10 mouse cellular contexts compared by ENCODE assay signal in the genomic region with DNA sequence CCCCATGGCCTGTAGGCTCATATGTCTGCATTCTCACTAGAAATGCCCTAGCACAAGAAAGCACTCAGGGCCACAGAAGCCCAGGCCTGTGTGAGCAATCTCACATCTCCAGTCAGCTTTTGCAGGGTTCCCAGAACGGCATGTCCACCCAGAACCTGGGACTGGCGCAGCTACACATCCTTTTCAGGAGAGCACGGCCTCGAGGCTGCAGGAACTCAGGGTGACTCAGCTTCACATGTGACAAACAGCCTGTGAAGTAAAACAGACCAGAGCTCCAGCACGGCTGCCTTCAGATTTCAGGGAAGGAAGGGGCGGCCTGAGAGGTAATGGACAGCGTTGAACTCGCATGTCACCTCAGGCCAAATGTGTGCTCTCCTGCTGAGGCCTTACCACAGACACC. TPM values are rescaled to one million over a fixed set of nuclear protein-coding genes. Genes with fewer than 3 reads are reported as not detected.
DNase-seq lines count a peak whose midpoint lies in the region; ATAC-seq and TF ChIP-seq lines count a peak whose summit lies in the region.
"Had no signal": no experiment of that assay in that cellular context is flagged by ENCODE, and none has a peak within 500 bp of the region (broad histone marks: within the 10 kb centered on the region; RNA-seq: fewer than 3 reads in every experiment).

No protein-coding gene starts in this region.

- no peak overlapping the region for H3K9ac ChIP-seq in lung, embryonic 14.5 days
- no peak overlapping the region for H3K9ac ChIP-seq in forebrain, embryonic 15.5 days (replicated peaks)

- no peak for DNase-seq in lung, embryonic 14.5 days
- DNase-seq in lung, postnatal 14 days: no peak
- peak; percentile 73 for DNase-seq in adrenal gland, postnatal 14 days
- peak; percentile 49 for DNase-seq in heart, adult 8-10 months (ENCODE audit: low spot score)
- no peak for DNase-seq in natural killer cell, adult 2 months (ENCODE audit: low spot score in 2 of 2)
- DNase-seq in right cerebral cortex, postnatal 4 days: no peak
- DNase-seq: cerebellum, adult 18-20 months; gastrocnemius, postnatal 14 days had no signal

- WGBS in lung, embryonic 14.5 days: 30% methylated on average over 8 of the region's 8 CpGs
- 85% methylated on average over 8 of the region's 8 CpGs for WGBS in forebrain, embryonic 15.5 days

- H3K27me3 ChIP-seq in lung, embryonic 14.5 days (ENCODE audit: insufficient read depth, low read length): no peaks in the 10 kb centered on the region
- no peaks in the 10 kb centered on the region for H3K27me3 ChIP-seq in forebrain, embryonic 15.5 days

- no peak overlapping the region for H3K4me2 ChIP-seq in lung, embryonic 14.5 days
- H3K4me2 ChIP-seq in forebrain, embryonic 15.5 days (replicated peaks): no peak overlapping the region

- H3K4me1 ChIP-seq in lung, embryonic 14.5 days (ENCODE audit: insufficient read depth): peaks cover 22% of the 10 kb centered on the region
- H3K4me1 ChIP-seq in forebrain, embryonic 15.5 days: peaks cover 24% of the 10 kb centered on the region

- no peaks in the 10 kb centered on the region for H3K36me3 ChIP-seq in lung, embryonic 14.5 days (ENCODE audit: insufficient read depth)
- H3K36me3 ChIP-seq in forebrain, embryonic 15.5 days: no peaks in the 10 kb centered on the region

- H3K4me3 ChIP-seq in lung, embryonic 14.5 days (ENCODE audit: low read depth, low read length): no peak overlapping the region
- no peak overlapping the region for H3K4me3 ChIP-seq in forebrain, embryonic 15.5 days

- no peak for TF ChIP-seq CTCF in lung, embryonic 14.5 days (IDR thresholded peaks at IDR 0.05; ENCODE audit: low read depth)

- H3K9me3 ChIP-seq in lung, embryonic 14.5 days (ENCODE audit: low read depth, low read length): no peaks in the 10 kb centered on the region
- H3K9me3 ChIP-seq in forebrain, embryonic 15.5 days: no peaks in the 10 kb centered on the region

- no peak for ATAC-seq in lung, embryonic 14.5 days (ENCODE audit: insufficient read depth)
- peak; percentile 36 for ATAC-seq in megakaryocyte progenitor cell, adult 5-6 weeks (replicated peaks; ENCODE audit: poor library complexity)
- ATAC-seq in forebrain, embryonic 15.5 days (replicated peaks): no peak

- peak overlapping the region; percentile 47 for H3K27ac ChIP-seq in lung, embryonic 14.5 days (ENCODE audit: low read depth)
- no peak overlapping the region for H3K27ac ChIP-seq in forebrain, embryonic 15.5 days (replicated peaks)

RNA-seq across cellular contexts. Expression of a gene that starts 29.6 kb away (rescaled TPM):
- 67.1 and 71.5 TPM in 2 replicates for polyA plus RNA-seq in lung, embryonic 14.5 days (2014; fragmentation: Nextera tagmentation; extraction: Ambion mirVana)
- total RNA-seq in adrenal gland, postnatal 14 days (2021): 68.6 and 95.7 TPM in 2 replicates
- total RNA-seq in heart, adult 8-10 months (2022): 10 to 100 TPM; 38.5 to 58.4 (median 49.5) TPM
- 64.6 and 106 TPM in 2 replicates for total RNA-seq in megakaryocyte progenitor cell, adult 5-6 weeks (2015)
- total RNA-seq in megakaryocyte progenitor cell, adult 5-6 weeks (2017): 121 and 159 TPM in 2 replicates
- polyA plus RNA-seq in forebrain, embryonic 15.5 days (2015; fragmentation: Nextera tagmentation; extraction: Ambion mirVana): 80.2 and 85.5 TPM in 2 replicates

Comparison
In these comparisons a context has a peak if more than half of its experiments do, and no peak if none do; other contexts are left out.
1. DNase-seq: peak in adrenal gland, postnatal 14 days (single experiment) and heart, adult 8-10 months (single experiment); none in lung, embryonic 14.5 days (single experiment), lung, postnatal 14 days (single experiment), natural killer cell, adult 2 months (0 of 2) and right cerebral cortex, postnatal 4 days (single experiment).